Mouse (Mus musculus) spleen, postnatal 0 days (tissue): ENCODE results near the gene Foxl1. TPM values are rescaled to one million over a fixed set of nuclear protein-coding genes. Genes with fewer than 3 reads are reported as not detected.

Experiments used
- polyA plus RNA-seq: library from polyadenylated mRNA; unstranded; fragments of >200 nt; fragmentation: Nextera tagmentation; extraction: Ambion mirVana; gene quantifications from 2 replicates; pipeline ENCODE4 v1.2.1, GENCODE M21; 2015

The Foxl1 gene
- not detected in 2 replicates for polyA plus RNA-seq

DNA sequence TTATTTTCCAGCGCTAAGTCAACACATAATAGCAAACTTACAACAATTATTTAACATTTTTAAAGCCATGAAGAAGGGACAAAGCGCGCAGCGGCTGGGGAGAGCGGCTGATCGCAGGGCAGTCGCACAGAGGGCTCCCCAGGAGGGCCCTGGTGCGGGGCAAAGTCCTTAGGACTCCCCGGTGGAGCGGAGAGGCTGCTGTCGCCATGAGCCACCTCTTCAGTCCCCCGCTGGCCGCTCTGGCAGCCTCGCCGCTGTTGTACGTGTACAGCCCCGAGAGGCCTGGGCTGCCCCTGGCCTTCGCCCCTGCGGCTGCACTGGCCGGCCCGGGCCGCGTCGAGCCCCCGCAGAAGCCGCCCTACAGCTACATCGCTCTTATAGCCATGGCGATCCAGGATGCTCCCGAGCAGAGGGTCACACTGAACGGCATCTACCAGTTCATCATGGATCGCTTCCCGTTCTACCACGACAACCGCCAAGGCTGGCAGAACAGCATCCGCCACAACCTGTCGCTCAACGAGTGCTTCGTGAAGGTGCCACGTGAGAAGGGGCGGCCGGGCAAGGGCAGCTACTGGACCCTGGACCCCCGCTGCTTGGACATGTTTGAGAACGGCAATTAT, at the start of gene Foxl1:
Gene Foxl1, plus strand, starts transcription at position 185 of the 620 bp plus-strand sequence.

DNA sequence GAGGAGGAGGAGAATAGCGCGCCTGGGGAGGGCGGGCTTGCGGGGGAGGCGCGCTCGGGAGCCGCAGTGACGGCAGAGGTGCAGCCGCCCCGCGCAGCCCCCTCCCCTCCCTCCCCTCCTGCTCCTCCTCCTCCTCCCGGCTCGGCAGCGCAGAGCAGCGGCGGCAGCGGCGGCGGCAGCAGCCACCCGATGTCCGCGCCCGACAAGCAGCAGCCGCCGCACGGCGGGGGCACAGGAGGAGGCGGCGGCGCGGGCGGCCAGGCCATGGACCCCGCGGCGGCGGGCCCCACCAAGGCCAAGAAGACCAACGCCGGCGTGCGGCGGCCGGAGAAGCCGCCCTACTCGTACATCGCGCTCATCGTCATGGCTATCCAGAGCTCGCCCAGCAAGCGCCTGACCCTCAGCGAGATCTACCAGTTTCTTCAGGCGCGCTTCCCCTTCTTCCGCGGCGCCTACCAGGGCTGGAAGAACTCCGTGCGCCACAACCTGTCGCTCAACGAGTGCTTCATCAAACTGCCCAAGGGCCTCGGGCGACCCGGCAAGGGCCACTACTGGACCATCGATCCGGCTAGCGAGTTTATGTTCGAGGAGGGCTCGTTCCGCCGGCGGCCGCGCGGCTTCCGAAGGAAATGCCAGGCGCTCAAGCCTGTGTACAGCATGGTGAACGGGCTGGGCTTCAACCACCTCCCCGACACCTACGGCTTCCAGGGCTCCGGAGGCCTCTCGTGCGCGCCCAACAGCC, 43.4 kb upstream of the Foxl1 start, which contains the start of gene Foxf1:
Gene Foxf1, plus strand, starts transcription at position 177 of the 742 bp plus-strand sequence.

DNA sequence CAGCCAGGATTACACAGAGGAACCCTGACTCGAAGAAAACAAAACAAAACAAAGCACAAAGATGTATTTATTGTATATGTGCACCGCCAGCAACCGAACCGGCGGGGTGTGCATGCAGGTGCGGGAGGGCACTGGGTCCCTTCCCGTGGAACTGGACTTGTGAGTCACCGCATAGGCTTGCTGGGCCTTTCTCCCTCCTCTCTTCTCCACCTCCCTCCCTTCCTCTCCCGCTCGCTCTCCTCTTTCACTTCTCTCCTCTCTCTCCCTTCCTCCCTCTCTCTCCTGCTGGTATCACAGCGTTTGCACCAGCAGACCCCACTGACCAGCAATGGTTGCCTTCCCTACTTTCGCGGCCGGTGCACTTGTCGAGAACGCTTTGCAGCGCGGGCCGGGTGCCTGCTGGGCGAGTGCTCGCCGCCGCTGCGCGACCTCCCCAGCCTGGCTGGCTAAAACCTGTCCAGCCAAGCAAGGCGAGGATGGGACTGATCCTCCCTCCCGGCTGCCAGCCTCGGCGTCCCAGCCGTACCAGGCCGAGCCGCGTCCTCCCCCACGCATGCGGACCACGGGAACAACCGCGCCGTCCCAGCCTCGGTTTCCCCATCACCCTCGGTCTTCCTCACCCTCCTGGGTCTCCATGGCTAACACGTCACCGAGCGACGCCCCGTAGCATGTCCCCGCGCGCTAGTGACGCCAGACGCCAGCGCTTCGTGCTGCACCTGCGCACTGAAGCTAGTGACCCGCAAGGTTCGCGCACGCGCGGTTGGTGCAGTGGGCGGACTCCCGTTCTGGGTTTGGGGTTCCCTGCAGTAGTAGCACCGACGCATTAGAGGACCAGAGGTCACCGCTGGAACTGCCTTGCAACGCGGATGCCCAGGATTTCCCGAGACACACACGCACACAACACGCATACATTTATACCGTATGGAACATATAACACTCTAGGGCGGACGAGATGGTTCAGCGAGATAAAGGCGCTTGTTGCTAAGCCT, 19.8 kb upstream of the Foxl1 start, which contains the start of gene Mthfsd:
Gene Mthfsd, minus strand, starts transcription at position 725 of the 989 bp plus-strand sequence.

DNA sequence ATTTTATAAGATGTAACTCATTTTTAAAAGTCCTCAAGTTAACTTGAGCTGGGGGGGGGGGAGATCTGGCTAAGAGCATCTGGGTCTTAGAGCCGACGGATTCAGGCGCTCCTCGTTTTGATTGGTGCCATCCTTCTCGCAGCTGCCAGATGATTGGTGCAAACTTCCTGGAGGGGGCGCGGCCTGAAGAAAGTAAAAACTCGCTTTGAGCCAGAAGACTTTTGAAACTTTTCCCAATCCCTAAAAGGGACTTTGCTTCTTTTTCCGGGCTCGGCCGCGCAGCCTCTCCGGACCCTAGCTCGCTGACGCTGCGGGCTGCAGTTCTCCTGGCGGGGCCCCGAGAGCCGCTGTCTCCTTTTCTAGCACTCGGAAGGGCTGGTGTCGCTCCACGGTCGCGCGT, 11.8 kb upstream of the Foxl1 start, which contains the start of gene Foxc2:
Gene Foxc2, plus strand, starts transcription at position 224 of the 400 bp plus-strand sequence.

Other genes starting within 250 kb of the Foxl1 start
- gene Foxf1, start 43.6 kb upstream of the Foxl1 start, polyA plus RNA-seq = 2.6 and 3.5 TPM in 2 replicates
- gene Mthfsd, start 19.5 kb upstream of the Foxl1 start, polyA plus RNA-seq = 25.3 and 26.6 TPM in 2 replicates
- gene Foxc2, start 11.8 kb upstream of the Foxl1 start, polyA plus RNA-seq = 0.16 and 0.22 TPM in 2 replicates